Mouse (Mus musculus) frontal cortex, postnatal 10 days (tissue): ENCODE measurements around the gene Camta1.

Source experiments
- DNase-seq, 2 experiments: peaks; one replicate each; pipeline ENCODE4 v3.0.0; 2022; ENCODE audit warnings: low spot score in 2 of 2, mixed read lengths in 1 of 2

The Camta1 gene

DNA sequence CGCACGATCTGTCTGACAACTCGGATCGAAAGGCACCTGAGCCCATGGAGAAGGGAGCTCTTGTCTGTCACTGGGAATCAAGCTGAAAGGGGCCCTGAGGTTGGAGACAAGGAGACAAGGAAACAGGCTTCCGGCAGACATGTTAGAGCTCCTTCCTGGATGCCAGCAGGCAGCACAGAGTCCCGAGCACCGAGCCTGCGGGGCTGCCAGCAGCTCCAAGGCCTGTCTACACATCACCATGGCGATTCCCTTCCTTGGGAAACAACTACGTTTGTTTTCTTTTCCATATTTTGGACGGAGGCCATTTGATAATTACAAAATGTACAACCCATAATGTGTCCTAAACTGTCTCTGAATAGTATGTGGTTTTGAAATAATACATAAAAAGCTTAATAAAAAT is 122.8 kb downstream of the Camta1 start:
- DNase-seq: no peak

DNA sequence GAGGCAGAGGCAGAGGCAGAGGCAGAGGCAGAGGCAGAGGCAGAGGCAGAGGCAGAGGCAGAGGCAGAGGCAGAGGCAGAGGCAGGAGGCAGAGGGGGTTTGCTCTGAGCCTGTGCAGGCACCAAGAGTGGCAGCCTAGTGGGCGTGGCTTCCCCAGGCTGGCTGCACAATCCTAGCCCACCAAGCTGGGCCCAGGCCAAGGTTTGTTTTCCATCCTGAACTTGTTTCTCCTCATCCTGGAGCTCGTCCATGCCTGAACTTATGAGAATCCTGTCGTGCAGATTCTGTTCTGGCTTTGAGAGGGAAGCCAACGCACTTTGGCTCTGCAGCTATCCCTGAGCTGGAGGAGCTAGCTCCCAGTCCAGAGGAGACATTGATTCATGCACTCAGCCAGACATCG is 123.4 kb downstream of the Camta1 start:
- no peak for DNase-seq

DNA sequence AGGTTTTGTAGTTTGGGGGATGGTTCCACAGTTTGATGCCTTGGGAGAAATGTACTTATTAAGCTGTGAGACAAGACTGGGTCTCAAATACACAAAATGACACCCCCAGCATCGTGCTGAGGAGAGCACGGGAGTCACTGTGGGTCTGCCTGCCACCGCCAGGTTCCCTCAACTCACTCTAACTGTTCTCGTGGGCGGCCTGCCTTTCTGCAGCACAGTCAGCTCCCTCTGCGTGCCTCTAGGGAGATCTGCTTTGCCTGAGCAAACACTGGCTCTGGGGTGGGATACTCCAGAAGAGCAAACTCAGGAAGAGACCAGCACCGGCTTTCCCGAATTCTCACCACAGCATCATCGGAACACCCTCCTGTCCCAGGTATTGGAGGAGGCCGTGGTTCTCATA is 129.0 kb downstream of the Camta1 start:
- DNase-seq: no peak

GRCm38 (mm10) chr4:151730037-151730759 is 131.5 kb downstream of the Camta1 start:
- DNase-seq: no peak

DNA sequence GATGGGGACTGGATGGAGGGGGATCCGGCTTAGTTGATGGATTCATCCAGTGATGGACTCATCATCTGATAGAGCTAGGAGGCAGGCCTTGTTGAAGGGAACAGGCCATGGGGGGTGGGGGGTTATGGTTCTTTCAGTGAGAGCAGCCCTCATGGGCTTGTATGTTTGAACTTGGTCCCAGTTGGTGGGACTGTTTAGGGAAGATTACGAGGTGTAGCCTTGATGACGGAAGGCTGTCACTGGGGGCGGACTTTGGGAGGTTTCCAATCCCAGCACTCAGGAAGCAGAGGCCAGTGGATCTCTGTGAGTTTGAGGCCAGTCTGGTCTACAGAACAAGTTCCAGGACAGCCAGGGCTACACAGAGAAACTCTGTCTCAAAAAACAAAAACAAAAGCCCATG is 132.6 kb downstream of the Camta1 start:
- no peak for DNase-seq

DNA sequence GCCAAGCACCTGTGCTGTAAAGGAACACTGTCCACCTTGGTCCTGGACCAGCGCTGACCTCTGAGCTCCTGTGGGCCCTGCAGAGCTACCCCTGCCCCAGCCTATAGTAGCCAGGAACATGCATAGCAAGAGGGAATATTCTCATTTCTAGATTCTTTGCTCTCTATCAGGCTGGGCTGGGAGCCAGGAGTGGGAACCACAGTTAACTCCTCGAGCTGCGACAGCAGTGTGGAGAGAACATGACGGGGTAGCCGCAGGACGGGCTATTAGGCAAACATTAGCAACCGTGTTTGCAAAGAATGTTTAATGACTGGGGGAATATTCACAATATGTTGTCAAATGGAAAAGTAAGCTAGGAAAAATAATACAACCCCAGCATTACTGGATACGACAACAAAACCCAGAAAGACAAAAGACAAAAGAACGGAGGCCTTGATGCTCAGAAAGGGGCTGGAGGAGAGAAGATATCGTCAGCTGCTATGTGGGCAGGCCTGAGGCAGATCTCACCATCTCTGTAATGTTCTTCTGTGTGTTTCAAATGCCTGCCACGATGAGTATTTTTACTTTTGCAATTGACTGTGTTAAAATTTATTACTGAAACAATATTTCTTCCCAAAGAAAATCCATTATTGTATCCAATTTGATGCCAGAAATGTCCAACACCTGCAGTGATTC is 133.1 kb downstream of the Camta1 start:
- DNase-seq: peak in 1 of 2 experiments; percentile 34

GRCm38 (mm10) chr4:151726396-151726795 is 135.3 kb downstream of the Camta1 start:
- DNase-seq: no peak

DNA sequence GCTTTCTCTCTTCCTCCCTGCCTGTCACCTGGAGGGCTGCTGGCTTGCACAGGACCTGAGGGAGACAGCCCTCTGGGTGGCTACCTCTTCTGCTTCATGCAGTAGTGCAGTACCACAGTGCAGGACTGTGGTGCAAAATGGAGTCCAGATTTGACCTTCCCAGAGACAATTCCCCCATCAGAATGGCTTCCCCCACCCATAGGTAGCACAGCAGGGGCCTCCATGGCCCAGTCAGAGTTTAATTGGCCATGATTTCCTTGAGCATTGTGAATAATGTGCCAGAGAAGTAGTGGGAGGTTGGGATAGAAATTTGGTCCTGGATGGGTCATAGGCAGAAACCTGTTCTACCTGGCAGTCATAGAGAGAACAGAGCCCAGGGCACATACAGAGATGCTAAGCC is 136.8 kb downstream of the Camta1 start:
- DNase-seq: no peak

DNA sequence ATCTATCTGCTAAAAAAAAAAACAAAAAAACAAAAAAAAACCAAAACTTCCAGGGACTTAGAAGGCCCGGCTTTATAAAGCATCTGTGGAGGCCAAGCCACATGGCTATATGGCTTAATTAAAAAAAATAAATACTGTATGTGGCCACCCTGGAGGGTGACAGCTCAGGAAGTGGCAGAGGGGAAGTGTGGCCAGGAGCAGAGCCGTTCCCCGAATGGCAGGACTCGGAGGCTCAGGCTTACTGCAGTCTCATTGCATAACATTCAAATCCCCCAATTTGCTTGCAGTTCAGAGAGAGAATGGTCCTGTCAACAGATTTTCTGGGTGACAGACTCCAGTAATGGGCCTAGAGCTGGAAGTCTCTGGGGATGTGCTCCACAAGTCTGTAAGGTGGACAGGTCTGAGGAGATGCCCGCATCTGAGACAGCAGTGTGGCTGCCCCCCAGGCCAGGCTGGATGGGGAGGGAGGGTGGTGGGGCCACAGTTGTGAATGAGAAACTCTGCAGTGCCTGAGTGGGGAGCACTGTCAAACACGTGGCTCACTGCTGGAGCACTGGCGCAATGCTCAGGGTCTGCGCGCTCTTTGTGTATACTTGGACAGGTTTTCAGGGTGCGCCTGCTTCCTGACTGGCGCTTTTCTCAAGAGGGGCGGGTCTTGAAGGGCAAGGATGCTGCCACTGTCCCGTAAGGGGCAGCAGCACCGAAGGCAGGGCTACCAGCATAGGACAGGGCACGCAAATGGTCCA is 140.8 kb downstream of the Camta1 start:
- DNase-seq: no peak

DNA sequence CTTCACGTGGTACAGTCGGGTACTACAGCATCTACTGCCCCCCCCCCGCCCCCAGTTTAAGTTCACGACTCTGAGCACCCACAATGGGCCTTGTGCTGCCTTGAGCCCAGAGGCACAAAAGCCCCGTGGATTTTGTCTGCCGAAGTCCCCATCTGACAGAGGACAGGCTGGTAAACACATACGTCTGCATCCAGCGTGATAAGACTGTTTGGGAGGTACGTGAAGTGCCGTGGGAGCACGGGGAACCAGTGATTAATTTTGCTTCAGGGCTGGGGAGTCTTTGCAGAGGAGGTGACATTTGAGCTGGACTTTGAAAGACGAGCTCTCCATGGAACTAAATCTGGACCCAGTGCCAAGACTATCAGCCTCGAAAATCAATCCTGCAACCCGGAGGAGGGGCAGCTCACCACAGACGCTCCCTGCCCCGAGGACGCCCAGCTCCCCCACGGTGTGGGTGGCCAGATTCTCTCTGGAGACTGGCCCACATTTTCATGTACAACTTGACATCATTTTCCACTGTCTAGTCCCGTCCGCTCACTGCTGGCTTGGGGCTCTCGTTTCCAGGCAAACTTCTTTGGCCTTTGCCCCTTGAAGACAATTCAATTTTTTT is 142.7 kb downstream of the Camta1 start:
- no peak for DNase-seq

DNA sequence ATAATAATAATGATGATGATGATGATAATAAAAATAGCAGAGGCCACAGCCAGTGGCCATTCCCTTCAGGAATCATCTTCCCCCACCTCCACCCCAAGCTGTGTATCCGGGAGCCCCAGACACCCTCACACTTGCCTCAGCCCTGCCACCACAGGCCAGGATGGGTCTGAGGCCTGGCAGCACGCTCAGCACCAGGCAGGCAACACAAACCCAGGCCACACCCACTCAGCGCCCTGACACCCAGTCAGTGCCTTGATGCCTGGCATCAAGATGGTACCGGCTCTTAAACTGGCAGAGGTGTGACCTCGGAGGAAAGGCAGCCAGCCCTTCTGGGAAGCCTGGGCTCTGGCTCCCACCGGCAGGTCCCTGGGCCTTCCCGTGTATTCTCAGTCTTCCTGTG is 143.8 kb downstream of the Camta1 start:
- no peak for DNase-seq

DNA sequence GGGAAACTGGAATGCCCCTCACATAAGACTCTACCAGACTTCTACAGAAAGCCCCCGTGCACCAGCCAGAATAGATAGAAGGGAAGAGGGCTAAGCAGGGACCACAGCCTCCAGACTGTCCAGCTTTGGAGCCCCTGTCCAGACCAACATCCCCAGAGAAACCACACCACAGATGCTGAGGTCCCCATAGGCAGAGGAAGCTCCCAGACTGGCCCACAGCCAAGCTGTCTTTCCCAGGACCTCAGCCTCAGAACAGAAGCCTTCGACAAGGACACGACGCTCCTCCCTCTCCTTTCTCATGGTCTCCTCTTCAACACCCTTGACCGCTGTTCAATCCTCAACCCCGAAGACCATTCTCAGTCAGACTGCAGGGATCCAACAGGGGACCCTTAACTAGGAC is 148.0 kb downstream of the Camta1 start:
- DNase-seq: no peak

- no peak for DNase-seq
Measured at GRCm38 (mm10) chr4:151711406-151711805, 150.3 kb downstream of the Camta1 start.

DNA sequence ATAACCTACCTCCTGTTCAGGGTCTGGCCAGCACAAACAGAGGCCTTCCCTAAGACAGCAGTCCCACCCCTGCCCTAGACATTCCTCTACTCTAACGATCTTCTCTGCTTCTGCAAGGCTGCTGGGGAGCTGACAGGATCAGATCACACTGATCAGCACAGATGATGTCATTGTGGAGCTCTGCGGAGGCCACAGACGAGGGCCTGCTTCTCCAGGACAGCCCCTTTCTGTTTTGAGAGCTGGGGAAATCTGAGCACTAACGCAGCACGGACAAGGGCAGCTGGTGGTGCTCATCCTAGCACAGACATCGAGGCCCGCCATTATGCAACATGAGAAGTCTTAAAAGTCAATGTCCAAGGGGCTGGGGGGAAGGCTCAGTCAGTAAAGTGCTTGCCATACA is 151.2 kb downstream of the Camta1 start:
- no peak for DNase-seq

- DNase-seq: no peak
Measured at GRCm38 (mm10) chr4:151709269-151709668, 152.4 kb downstream of the Camta1 start.

- DNase-seq: no peak
Measured at GRCm38 (mm10) chr4:151703069-151703735, 158.5 kb downstream of the Camta1 start.

GRCm38 (mm10) chr4:151702463-151702862 is 159.2 kb downstream of the Camta1 start:
- DNase-seq: no peak

DNA sequence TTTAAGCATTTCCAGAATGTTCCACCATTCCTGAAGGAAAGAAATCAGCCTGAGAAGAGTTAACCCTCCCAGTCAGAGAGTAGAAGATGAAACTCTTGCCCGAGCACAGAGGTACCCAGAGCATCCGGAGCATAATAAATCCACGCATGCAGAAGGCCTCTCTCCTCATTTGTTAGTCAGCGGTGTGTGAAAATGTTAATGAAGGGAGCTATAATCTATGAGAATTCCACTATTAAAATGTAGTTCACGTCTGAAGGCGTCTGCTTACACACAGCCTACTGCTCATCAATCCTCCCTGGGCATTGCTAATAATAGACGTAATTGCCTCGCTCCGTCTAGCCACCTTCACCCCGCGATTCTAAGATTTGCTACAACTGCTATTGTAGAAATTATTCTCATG is 165.7 kb downstream of the Camta1 start:
- DNase-seq: no peak

DNA sequence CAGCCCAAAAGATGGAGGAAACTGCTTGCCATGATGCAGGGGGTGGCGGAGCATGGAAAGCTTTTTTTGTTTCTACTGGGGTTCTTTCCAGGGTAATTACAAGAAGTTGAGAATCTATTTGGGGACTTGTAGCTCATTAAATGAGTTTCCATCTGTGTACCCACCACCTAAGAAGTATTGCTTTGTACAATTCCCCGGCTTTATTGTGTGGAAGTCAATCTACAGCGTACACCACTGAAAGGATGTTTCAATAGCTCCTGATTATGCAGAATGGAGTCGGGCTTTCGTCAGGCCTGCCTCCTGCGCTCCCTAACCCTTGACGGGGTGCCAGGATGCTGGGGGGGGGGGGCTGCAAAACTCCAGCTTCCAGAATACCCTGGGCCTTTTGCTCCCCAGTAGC is 167.1 kb downstream of the Camta1 start:
- DNase-seq: no peak

GRCm38 (mm10) chr4:151694047-151694446 is 167.6 kb downstream of the Camta1 start:
- DNase-seq: no peak

- DNase-seq: no peak
Measured at GRCm38 (mm10) chr4:151690041-151690440, 171.6 kb downstream of the Camta1 start.

DNA sequence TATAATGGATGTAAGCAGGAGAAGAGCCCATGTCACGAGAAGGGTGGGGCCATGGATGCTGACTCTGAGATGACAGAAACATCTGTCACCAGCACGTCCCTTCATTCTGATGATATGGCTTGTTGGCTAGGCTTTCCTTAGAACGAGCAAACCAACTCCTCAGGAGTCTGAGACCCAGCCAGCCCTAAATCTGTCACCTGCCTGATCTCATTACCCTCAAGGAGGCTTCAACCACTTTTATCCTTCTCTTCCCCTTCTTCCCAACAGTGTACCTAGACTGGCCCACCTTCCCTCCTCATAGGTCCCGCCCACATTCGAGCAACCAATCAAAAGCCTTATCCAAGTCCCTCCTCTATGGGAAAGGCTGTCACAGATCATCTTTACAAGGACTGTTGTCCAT is 173.5 kb downstream of the Camta1 start:
- DNase-seq: no peak
